Mouse (Mus musculus) heart, embryonic 11.5 days (tissue): ENCODE measurements at regions not wholly inside any gene's neighbourhood (a gene's known extent, or its start where the extent isn't known, plus 50 kb on each side); places are given as distances from the start of the nearest gene placed in this dataset.

Experiments
- ATAC-seq: fragments of 200-750 bp; cut with Nextera tagmentation; replicated peaks from 2 replicates; pipeline ENCODE4 v1.8.0; 2017; ENCODE audit warnings: moderate library complexity; ENCODE audit not compliant: insufficient number of reproducible peaks, low FRiP score, low TSS enrichment
- H3K27ac ChIP-seq: fragments of 300-500 bp; sonication (generic); 2 replicates; pipeline ENCODE4 v1.5.1; 2014; ENCODE audit warnings: mild to moderate bottlenecking, low read depth, low read length
- H3K27me3 ChIP-seq: fragments of 300-500 bp; sonication (generic); 2 replicates; pipeline ENCODE4 v1.6.1; 2014; ENCODE audit warnings: mild to moderate bottlenecking, low read length, mixed read lengths; ENCODE audit not compliant: control insufficient read depth, insufficient read depth
- H3K36me3 ChIP-seq: fragments of 300-500 bp; sonication (generic); 2 replicates; pipeline ENCODE4 v1.6.1; 2014; ENCODE audit warnings: mild to moderate bottlenecking, low read length, moderate library complexity, mixed read lengths; ENCODE audit not compliant: control insufficient read depth, insufficient read depth
- H3K4me1 ChIP-seq: fragments of 300-500 bp; sonication (generic); 2 replicates; pipeline ENCODE4 v1.6.1; 2014; ENCODE audit warnings: low read length; ENCODE audit not compliant: control insufficient read depth, insufficient read depth
- H3K4me2 ChIP-seq: fragments of 300-500 bp; sonication (generic); 2 replicates; pipeline ENCODE4 v1.6.1; 2014; ENCODE audit warnings: mild to moderate bottlenecking, moderate library complexity
- H3K4me3 ChIP-seq: fragments of 300-500 bp; sonication (generic); 2 replicates; pipeline ENCODE4 v1.5.1; 2014; ENCODE audit warnings: low read depth, low read length
- H3K9ac ChIP-seq: fragments of 300-500 bp; sonication (generic); 2 replicates; pipeline ENCODE4 v1.6.1; 2014; ENCODE audit warnings: mild to moderate bottlenecking, low read depth, low read length, moderate library complexity
- H3K9me3 ChIP-seq: fragments of 300-500 bp; sonication (generic); replicated peaks from 2 replicates; pipeline ENCODE4 v1.6.1; 2016; ENCODE audit warnings: low read length; ENCODE audit not compliant: control insufficient read depth
- WGBS: fragments of 180-500 bp; shearing (Covaris S2); extraction: QIAGEN DNeasy Blood & Tissue Kit; methylation state at CpG from one replicate; pipeline ENCODE4 v1.1.7; 2014; ENCODE audit not compliant: insufficient replicate concordance; 5-methylcytosine and 5-hydroxymethylcytosine counted together

- H3K4me1 ChIP-seq, result no peaks in the 10 kb centered on the region
- no peak overlapping the region for H3K9ac ChIP-seq
- no peaks in the 10 kb centered on the region for H3K36me3 ChIP-seq
- 41% methylated on average over 9 of the region's 9 CpGs for WGBS
- H3K4me3 ChIP-seq, result no peak overlapping the region
- H3K9me3 ChIP-seq, result no peaks in the 10 kb centered on the region
- no peak overlapping the region for H3K4me2 ChIP-seq
- H3K27me3 ChIP-seq, result no peaks in the 10 kb centered on the region
- no peak overlapping the region for H3K27ac ChIP-seq
- no peak for ATAC-seq
Observed at GRCm38 (mm10) chr1:128687236-128687927, 95.3 kb upstream of the Cxcr4 start.

GRCm38 (mm10) chr1:128685467-128686137 is 93.5 kb upstream of the Cxcr4 start:
- H3K27ac ChIP-seq, result no peak overlapping the region
- H3K9ac ChIP-seq, result no peak overlapping the region
- no peaks in the 10 kb centered on the region for H3K36me3 ChIP-seq
- H3K4me2 ChIP-seq, result no peak overlapping the region
- no peak for ATAC-seq
- 67% methylated on average over 8 of the region's 8 CpGs for WGBS
- H3K9me3 ChIP-seq, result no peaks in the 10 kb centered on the region
- H3K4me1 ChIP-seq, result no peaks in the 10 kb centered on the region
- H3K27me3 ChIP-seq, result no peaks in the 10 kb centered on the region
- H3K4me3 ChIP-seq, result no peak overlapping the region

- Histone ChIP-seq H3K4me1 (no peaks in the 10 kb centered on the region), H3K36me3 (no peaks in the 10 kb centered on the region), H3K4me2 (no peak overlapping the region), H3K9me3 (no peaks in the 10 kb centered on the region), H3K4me3 (no peak overlapping the region), H3K27ac (no peak overlapping the region), H3K27me3 (no peaks in the 10 kb centered on the region), H3K9ac (no peak overlapping the region)
- no peak for ATAC-seq
- WGBS, result 72% methylated on average over 8 of the region's 8 CpGs
Observed at GRCm38 (mm10) chr1:128682942-128683341, 90.8 kb upstream of the Cxcr4 start.

GRCm38 (mm10) chr1:128681261-128681660 is 89.2 kb upstream of the Cxcr4 start:
- WGBS, result 50% methylated on average over 4 of the region's 4 CpGs
- Histone ChIP-seq H3K27ac (no peak overlapping the region), H3K9ac (no peak overlapping the region), H3K9me3 (no peaks in the 10 kb centered on the region), H3K4me2 (no peak overlapping the region), H3K27me3 (no peaks in the 10 kb centered on the region), H3K36me3 (no peaks in the 10 kb centered on the region), H3K4me3 (no peak overlapping the region), H3K4me1 (no peaks in the 10 kb centered on the region)
- ATAC-seq, result no peak

- H3K27ac ChIP-seq, result no peak overlapping the region
- H3K4me1 ChIP-seq, result no peaks in the 10 kb centered on the region
- H3K27me3 ChIP-seq, result no peaks in the 10 kb centered on the region
- no peak for ATAC-seq
- no peak overlapping the region for H3K4me3 ChIP-seq
- 40% methylated on average over 3 of the region's 3 CpGs for WGBS
- H3K4me2 ChIP-seq, result no peak overlapping the region
- no peaks in the 10 kb centered on the region for H3K36me3 ChIP-seq
- H3K9ac ChIP-seq, result no peak overlapping the region
- no peaks in the 10 kb centered on the region for H3K9me3 ChIP-seq
Observed at GRCm38 (mm10) chr1:128680538-128680937, 88.4 kb upstream of the Cxcr4 start.

- no peaks in the 10 kb centered on the region for H3K9me3 ChIP-seq
- H3K27ac ChIP-seq, result no peak overlapping the region
- WGBS, result 82% methylated on average over 5 of the region's 5 CpGs
- H3K36me3 ChIP-seq, result no peaks in the 10 kb centered on the region
- no peak overlapping the region for H3K9ac ChIP-seq
- no peak overlapping the region for H3K4me2 ChIP-seq
- H3K27me3 ChIP-seq, result no peaks in the 10 kb centered on the region
- no peaks in the 10 kb centered on the region for H3K4me1 ChIP-seq
- no peak overlapping the region for H3K4me3 ChIP-seq
- ATAC-seq, result no peak
Observed at GRCm38 (mm10) chr1:128680012-128680411, 87.9 kb upstream of the Cxcr4 start.

- Histone ChIP-seq H3K27ac (no peak overlapping the region), H3K9ac (no peak overlapping the region), H3K27me3 (no peaks in the 10 kb centered on the region), H3K36me3 (no peaks in the 10 kb centered on the region), H3K4me1 (no peaks in the 10 kb centered on the region), H3K4me3 (no peak overlapping the region), H3K4me2 (no peak overlapping the region), H3K9me3 (no peaks in the 10 kb centered on the region)
- ATAC-seq, result no peak
- 46% methylated on average over 18 of the region's 18 CpGs for WGBS
Observed at GRCm38 (mm10) chr1:128679005-128679980, 87.2 kb upstream of the Cxcr4 start.

GRCm38 (mm10) chr1:128675538-128675937 is 83.4 kb upstream of the Cxcr4 start:
- no peaks in the 10 kb centered on the region for H3K9me3 ChIP-seq
- H3K27ac ChIP-seq, result no peak overlapping the region
- H3K4me3 ChIP-seq, result no peak overlapping the region
- H3K27me3 ChIP-seq, result no peaks in the 10 kb centered on the region
- no peaks in the 10 kb centered on the region for H3K36me3 ChIP-seq
- no peak overlapping the region for H3K9ac ChIP-seq
- WGBS, result 52% methylated on average over 5 of the region's 5 CpGs
- ATAC-seq, result no peak
- no peak overlapping the region for H3K4me2 ChIP-seq
- no peaks in the 10 kb centered on the region for H3K4me1 ChIP-seq
